Mouse (Mus musculus) lung, postnatal 4 days (tissue): ENCODE results near the gene Pnldc1.
A peak's percentile ranks its signal among the peaks of the same experiment; 100 is the strongest.

Source experiments
- DNase-seq, 2 experiments: peaks; one replicate each; pipeline ENCODE4 v3.0.0; 2021

The Pnldc1 gene

DNA sequence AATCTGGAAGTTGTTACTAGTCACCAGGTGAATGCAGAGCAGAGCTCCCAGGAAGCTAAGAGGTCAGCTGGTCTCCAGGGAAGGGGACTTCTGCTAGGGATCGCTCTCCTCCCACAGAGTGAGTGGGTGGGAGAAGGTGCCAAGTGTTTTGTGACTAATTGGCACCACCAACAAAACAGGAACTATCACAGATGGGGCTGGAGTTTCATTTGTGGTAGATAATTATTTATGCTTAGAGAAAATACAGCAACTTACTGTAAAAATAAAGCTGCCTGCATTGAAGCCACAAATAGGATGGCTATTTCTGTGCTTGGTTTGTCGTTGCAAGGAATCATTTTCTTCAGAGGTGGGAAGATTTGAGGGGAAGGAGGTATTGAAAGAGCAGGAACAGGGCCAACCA, 56.2 kb downstream of the Pnldc1 start:
- DNase-seq = no peak

GRCm38 (mm10) chr17:12851689-12852088, 58.3 kb downstream of the Pnldc1 start:
- no peak for DNase-seq

DNA sequence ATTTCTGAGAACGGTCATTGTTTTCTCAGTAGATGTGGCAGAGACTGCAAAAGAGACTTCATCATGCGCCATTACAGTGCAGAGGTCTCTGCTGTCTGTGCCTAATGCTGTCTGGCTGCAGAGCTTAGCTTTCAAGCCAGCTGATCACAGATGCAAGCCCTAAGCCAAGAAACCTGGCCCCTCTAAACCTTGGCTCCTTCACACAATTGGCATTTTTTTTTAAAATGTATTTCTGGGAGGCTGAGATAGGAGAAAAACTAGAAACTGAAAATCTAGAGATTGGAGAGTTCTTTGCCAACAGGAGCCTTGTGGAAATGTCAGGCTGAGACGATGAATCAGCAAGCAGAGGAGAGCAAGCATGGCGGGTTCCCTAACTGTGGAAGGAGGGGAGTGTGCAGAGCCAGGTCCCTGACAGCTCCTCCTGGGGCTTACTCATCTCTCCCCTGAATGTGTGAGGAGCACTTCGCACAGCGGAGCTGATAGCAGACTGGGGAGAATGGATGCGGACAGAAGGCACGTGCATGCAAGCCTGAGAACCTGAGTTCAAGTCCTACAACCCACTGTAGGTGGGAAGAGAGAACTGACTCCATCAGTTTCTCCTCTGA, 60.1 kb downstream of the Pnldc1 start:
- no peak for DNase-seq

GRCm38 (mm10) chr17:12847736-12848135, 62.3 kb downstream of the Pnldc1 start:
- no peak for DNase-seq

DNA sequence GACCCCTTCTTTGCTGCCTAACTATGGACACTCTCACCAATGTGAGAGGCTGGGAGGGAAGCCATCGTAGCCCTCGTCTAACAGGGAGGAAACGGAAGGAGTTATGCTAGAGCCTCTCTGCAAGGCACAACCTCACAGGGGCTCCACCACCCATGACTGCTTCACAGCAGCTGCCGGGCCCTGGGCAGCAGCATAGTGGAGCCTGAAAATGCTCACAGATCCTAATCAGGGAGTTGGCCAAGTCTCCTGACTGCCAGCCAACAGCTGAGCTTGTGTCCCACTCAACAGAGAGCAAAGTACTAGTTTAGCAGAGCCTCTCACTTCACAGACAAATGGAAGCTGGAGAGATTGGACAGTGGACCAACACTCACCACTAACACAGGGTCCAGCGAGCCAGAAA, 63.6 kb downstream of the Pnldc1 start:
- DNase-seq = peak in 1 of 2 experiments; percentile 31

GRCm38 (mm10) chr17:12845862-12846261, 64.2 kb downstream of the Pnldc1 start:
- DNase-seq = no peak

- DNase-seq = no peak
Measured at GRCm38 (mm10) chr17:12844540-12844939, 65.5 kb downstream of the Pnldc1 start.

DNA sequence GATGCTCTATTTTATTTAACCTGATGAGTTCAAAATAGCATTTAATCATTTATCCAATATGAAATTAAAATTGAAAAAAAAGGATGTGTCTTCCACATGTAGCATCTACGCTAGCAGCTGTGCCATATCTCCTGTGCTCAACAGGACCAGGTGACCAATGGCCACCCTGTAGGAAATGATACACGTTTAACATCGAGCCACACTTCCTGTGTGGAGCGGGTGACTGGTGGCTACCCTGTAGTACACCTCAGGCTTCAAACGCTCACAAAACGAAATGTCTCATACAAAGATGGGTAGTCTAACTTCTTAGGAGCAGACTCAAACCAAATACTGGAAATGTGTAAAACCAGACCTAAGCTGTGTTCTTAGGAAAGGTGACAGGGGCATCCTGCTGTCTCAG, 66.2 kb downstream of the Pnldc1 start:
- DNase-seq = no peak

GRCm38 (mm10) chr17:12839475-12840267, 70.4 kb downstream of the Pnldc1 start:
- no peak for DNase-seq
